Mouse (Mus musculus) stomach, embryonic 14.5 days (tissue): ENCODE measurements around the gene Eif4a1. TPM values are rescaled to one million over a fixed set of nuclear protein-coding genes. Genes with fewer than 3 reads are reported as not detected.

Experiments
- ATAC-seq: fragments of 200-750 bp; cut with Nextera tagmentation; 2 replicates; pipeline ENCODE4 v1.8.0; 2017; ENCODE audit warnings: low read depth, moderate TSS enrichment; ENCODE audit not compliant: insufficient number of reproducible peaks, insufficient read depth, low FRiP score
- H3K27ac ChIP-seq: fragments of 300-500 bp; sonication (generic); 2 replicates; pipeline ENCODE4 v1.5.1; 2014; ENCODE audit warnings: mild to moderate bottlenecking, low read length, moderate library complexity, mixed read lengths
- H3K27me3 ChIP-seq: fragments of 300-500 bp; sonication (generic); 2 replicates; pipeline ENCODE4 v1.6.1; 2014; ENCODE audit warnings: low read length, control low read depth, mixed read lengths; ENCODE audit not compliant: control insufficient read depth, insufficient read depth
- H3K36me3 ChIP-seq: fragments of 300-500 bp; sonication (generic); 2 replicates; pipeline ENCODE4 v1.6.1; 2014; ENCODE audit warnings: mild to moderate bottlenecking, control low read depth, low read length, moderate library complexity, mixed read lengths; ENCODE audit not compliant: control insufficient read depth, insufficient read depth
- H3K4me1 ChIP-seq: fragments of 300-500 bp; sonication (generic); 2 replicates; pipeline ENCODE4 v1.6.1; 2014; ENCODE audit warnings: low read length, control low read depth, mixed read lengths; ENCODE audit not compliant: control insufficient read depth, insufficient read depth
- H3K4me2 ChIP-seq: fragments of 300-500 bp; sonication (generic); replicated peaks from 2 replicates; pipeline ENCODE4 v1.6.1; 2014; ENCODE audit warnings: low read depth, low read length, control low read depth
- H3K4me3 ChIP-seq: fragments of 300-500 bp; sonication (generic); 2 replicates; pipeline ENCODE4 v1.5.1; 2014; ENCODE audit warnings: low read depth, low read length, control low read depth
- H3K9ac ChIP-seq: fragments of 300-500 bp; sonication (generic); replicated peaks from 2 replicates; pipeline ENCODE4 v1.6.1; 2014; ENCODE audit warnings: low read depth, mild to moderate bottlenecking, control low read depth, low read length, moderate library complexity, mixed read lengths
- H3K9me3 ChIP-seq: fragments of 300-500 bp; sonication (generic); 2 replicates; pipeline ENCODE4 v1.6.1; 2016; ENCODE audit warnings: low read depth, low read length, control low read depth; ENCODE audit not compliant: control insufficient read depth
- WGBS: fragments of 180-500 bp; shearing (Covaris S2); extraction: QIAGEN DNeasy Blood & Tissue Kit; methylation state at CpG from one replicate; pipeline ENCODE4 v1.1.7; 2014; 5-methylcytosine and 5-hydroxymethylcytosine counted together
- polyA plus RNA-seq: library from polyadenylated mRNA; unstranded; fragments of >200 nt; fragmentation: Nextera tagmentation; extraction: Ambion mirVana; gene quantifications from 2 replicates; pipeline ENCODE4 v1.2.1, GENCODE M21; 2014

Eif4a1 gene
- polyA plus RNA-seq, 1 experiment from 2014 or later = 654 TPM

GRCm38 (mm10) chr11:69662967-69663671 lies 9.1 kb downstream of the Eif4a1 start:
- H3K4me1 ChIP-seq = peaks cover 13% of the 10 kb centered on the region; the same call in 1 of the 2 replicates
- no peaks in the 10 kb centered on the region for H3K27me3 ChIP-seq
- peak overlapping the region; percentile 50 for H3K4me3 ChIP-seq
- H3K36me3 ChIP-seq = peaks cover 38% of the 10 kb centered on the region
- H3K27ac ChIP-seq = peak overlapping the region; percentile 88
- peak overlapping the region; percentile 42 for H3K4me2 ChIP-seq
- WGBS = 70% methylated on average over 13 of the region's 13 CpGs
- ATAC-seq = peak; percentile 1; the same call in 1 of the 2 replicates
- no peaks in the 10 kb centered on the region for H3K9me3 ChIP-seq
- peak overlapping the region; percentile 41; the same call in 1 of the 2 replicates for H3K9ac ChIP-seq

- peak; percentile 93 for ATAC-seq
- peaks cover 35% of the 10 kb centered on the region for H3K36me3 ChIP-seq
Observed at GRCm38 (mm10) chr11:69662213-69662966, 9.8 kb downstream of the Eif4a1 start, which contains the start of gene Mpdu1. Gene Mpdu1, minus strand, starts transcription at chr11:69662642.

GRCm38 (mm10) chr11:69661221-69661881 lies 10.9 kb downstream of the Eif4a1 start:
- Histone ChIP-seq H3K36me3 (peaks cover 39% of the 10 kb centered on the region), H3K4me2 (peak overlapping the region; percentile 42), H3K27ac (peak overlapping the region; percentile 88), H3K27me3 (no peaks in the 10 kb centered on the region), H3K9me3 (no peaks in the 10 kb centered on the region), H3K4me3 (peak overlapping the region; percentile 50), H3K9ac (peak overlapping the region; percentile 47; the same call in 1 of the 2 replicates), H3K4me1 (peaks cover 17% of the 10 kb centered on the region; the same call in 1 of the 2 replicates)
- ATAC-seq = no peak
- 73% methylated on average over 3 of the region's 3 CpGs for WGBS

More at GRCm38 (mm10) chr11:69662213-69662966, 9.8 kb downstream of the Eif4a1 start, which contains the start of gene Mpdu1:
- under 1% methylated on average over 48 of the region's 48 CpGs for WGBS
- no peaks in the 10 kb centered on the region for H3K9me3 ChIP-seq
- peak within 1 kb of the TSS; percentile 42 for H3K4me2 ChIP-seq
- peaks cover 14% of the 10 kb centered on the region; the same call in 1 of the 2 replicates for H3K4me1 ChIP-seq
- H3K9ac ChIP-seq = peak within 1 kb of the TSS; percentile 47
- H3K27me3 ChIP-seq = no peaks in the 10 kb centered on the region
- peak within 1 kb of the TSS; percentile 50 for H3K4me3 ChIP-seq
- peak within 1 kb of the TSS; percentile 88 for H3K27ac ChIP-seq

GRCm38 (mm10) chr11:69657462-69657881 lies 14.8 kb downstream of the Eif4a1 start:
- Histone ChIP-seq H3K9ac (no peak overlapping the region), H3K4me2 (no peak overlapping the region), H3K36me3 (peaks cover 33% of the 10 kb centered on the region), H3K4me1 (peaks cover 23% of the 10 kb centered on the region; the same call in 1 of the 2 replicates), H3K27ac (no peak overlapping the region), H3K27me3 (no peaks in the 10 kb centered on the region), H3K4me3 (no peak overlapping the region), H3K9me3 (no peaks in the 10 kb centered on the region)
- no peak for ATAC-seq
- 79% methylated on average over 15 of the region's 15 CpGs for WGBS

- WGBS = 68% methylated on average over 10 of the region's 10 CpGs
- Histone ChIP-seq H3K27ac (peak overlapping the region; percentile 63; the same call in 1 of the 2 replicates), H3K9ac (no peak overlapping the region), H3K27me3 (no peaks in the 10 kb centered on the region), H3K4me2 (no peak overlapping the region), H3K36me3 (peaks cover 39% of the 10 kb centered on the region), H3K4me3 (no peak overlapping the region), H3K9me3 (no peaks in the 10 kb centered on the region), H3K4me1 (peaks cover 23% of the 10 kb centered on the region; the same call in 1 of the 2 replicates)
- ATAC-seq = 0 out of 2 replicates have a peak, but pooled peaks have one; percentile 35
Observed at GRCm38 (mm10) chr11:69656617-69657461, 15.4 kb downstream of the Eif4a1 start.

GRCm38 (mm10) chr11:69656065-69656455 lies 16.2 kb downstream of the Eif4a1 start:
- no peak overlapping the region for H3K4me2 ChIP-seq
- 71% methylated on average over 5 of the region's 5 CpGs for WGBS
- H3K4me3 ChIP-seq = no peak overlapping the region
- peaks cover 16% of the 10 kb centered on the region; the same call in 1 of the 2 replicates for H3K4me1 ChIP-seq
- H3K36me3 ChIP-seq = peaks cover 45% of the 10 kb centered on the region
- H3K9ac ChIP-seq = no peak overlapping the region
- no peaks in the 10 kb centered on the region for H3K9me3 ChIP-seq
- peak overlapping the region; percentile 63; the same call in 1 of the 2 replicates for H3K27ac ChIP-seq
- no peak for ATAC-seq
- H3K27me3 ChIP-seq = no peaks in the 10 kb centered on the region

- no peak within 1 kb of the TSS for H3K9ac ChIP-seq
- H3K4me1 ChIP-seq = peaks cover 16% of the 10 kb centered on the region; the same call in 1 of the 2 replicates
- peak within 1 kb of the TSS; percentile 33; the same call in 1 of the 2 replicates for H3K27ac ChIP-seq
- no peak within 1 kb of the TSS for H3K4me3 ChIP-seq
- WGBS = 24% methylated on average over 34 of the region's 34 CpGs
- H3K27me3 ChIP-seq = no peaks in the 10 kb centered on the region
- H3K4me2 ChIP-seq = peak within 1 kb of the TSS; percentile 22
- peak; percentile 47; the same call in 1 of the 2 replicates for ATAC-seq
- peaks cover 51% of the 10 kb centered on the region for H3K36me3 ChIP-seq
- no peaks in the 10 kb centered on the region for H3K9me3 ChIP-seq
Observed at GRCm38 (mm10) chr11:69655264-69656064, 16.8 kb downstream of the Eif4a1 start, which contains the start of gene Sox15. Gene Sox15, plus strand, starts transcription at chr11:69655314.
